Mouse (Mus musculus): ENCODE data around the gene Golga3.

Gene Golga3

GRCm38 (mm10) chr5:110176362-110177020 lies at the start of gene Golga3:
Golga3 (plus strand) TSS chr5:110176701.
- CTCF ChIA-PET, result no interaction called here

DNA sequence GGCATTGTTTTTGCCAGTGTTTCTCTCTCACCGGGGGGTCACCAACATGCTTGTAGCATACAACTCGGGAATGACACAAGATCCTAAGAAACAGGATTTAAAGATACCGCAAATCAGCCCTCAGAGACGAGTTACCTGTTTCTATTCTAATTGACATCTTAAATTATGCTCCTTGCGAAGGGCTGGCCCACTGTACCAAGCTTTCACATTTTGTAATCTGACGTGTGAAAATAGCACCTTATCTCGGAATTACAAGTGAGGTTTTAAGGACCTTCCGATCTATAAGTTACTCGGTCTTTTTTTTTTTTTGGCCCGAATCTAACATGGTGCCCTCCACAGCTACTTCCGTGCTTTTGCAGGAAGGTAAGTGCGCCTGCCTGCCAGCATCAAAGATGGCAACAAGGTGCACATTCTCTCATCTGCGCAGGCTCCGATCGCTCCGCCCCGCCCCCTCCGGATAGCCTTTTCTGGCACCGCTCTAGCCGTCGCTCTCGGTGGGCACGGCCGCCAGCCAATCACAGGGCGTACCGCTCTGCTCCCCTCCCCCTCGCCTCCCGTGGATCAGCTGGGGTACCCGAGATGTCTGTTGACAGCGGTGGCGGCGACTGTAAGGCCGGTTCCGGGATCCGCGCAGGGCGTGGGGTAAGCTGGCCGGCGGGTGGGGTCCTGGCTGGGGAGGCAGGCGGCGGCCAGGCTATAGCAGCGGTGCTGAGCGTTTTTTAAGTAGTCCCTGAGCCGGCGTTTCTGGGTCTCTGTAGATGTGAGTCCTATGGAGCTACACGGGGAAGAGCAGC lies 41.0 kb upstream of the Golga3 start, which contains the start of gene Chfr:
Chfr (plus strand) TSS at position 550 of the 794 bp plus-strand sequence.
- CTCF ChIA-PET, result interaction anchor here (0.6 kb wide), 1 partner anchor 98 kb away, joined by 13 read pairs; no protein-coding TSS in a partner anchor

- CTCF ChIA-PET, result interaction anchor here (0.6 kb wide), 1 partner anchor 98 kb away, joined by 13 read pairs; no protein-coding TSS in a partner anchor
These were observed 40.4 kb upstream of the Golga3 start for GRCm38 (mm10) chr5:110136087-110136464.

GRCm38 (mm10) chr5:110137816-110138215 lies 38.7 kb upstream of the Golga3 start:
- CTCF ChIA-PET, result no interaction called here

DNA sequence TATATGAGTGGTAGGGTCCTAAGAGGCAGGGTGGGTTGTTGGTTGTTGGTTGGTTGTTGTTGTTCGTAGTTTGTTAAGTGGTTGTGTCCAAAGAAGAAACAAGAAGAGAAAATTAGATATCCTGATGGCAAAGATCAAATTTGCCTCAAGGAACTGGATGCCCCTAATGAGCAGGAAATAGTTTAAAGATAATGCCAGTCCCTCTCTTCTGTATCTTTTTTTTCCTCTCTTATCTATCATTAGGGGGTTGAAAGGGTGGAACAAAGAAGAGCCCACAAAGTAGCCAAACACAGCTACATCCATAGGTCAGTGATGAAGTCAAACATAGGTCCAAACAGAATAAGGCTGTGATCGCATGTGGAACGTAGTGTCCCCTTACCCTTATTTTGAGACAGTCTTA lies 37.2 kb upstream of the Golga3 start:
- CTCF ChIA-PET, result no interaction called here

DNA sequence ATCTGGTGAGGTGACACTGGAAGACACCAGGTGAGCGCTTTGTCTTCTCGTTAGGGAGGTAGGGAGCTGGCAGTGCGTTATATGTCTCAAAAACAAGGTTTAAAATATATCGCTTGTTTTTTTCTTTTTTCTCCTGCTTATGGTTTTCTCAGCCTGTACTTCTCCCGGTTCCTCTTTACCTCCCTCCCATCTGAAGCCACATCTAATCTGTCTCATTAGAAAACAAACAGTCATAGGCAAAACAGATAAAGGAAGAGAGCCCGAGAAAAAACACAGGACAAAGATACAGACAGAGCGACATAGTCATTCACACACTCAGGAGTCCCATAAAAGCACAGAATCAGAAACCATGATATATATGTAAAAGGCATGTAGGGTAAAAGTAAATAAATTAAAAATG lies 36.1 kb upstream of the Golga3 start:
- CTCF ChIA-PET, result no interaction called here

- CTCF ChIA-PET, result interaction anchor here (0.6 kb wide), 1 partner anchor 274 kb away, joined by 3 read pairs; no protein-coding TSS in a partner anchor
These were observed 34.2 kb upstream of the Golga3 start for GRCm38 (mm10) chr5:110142309-110142708.

- CTCF ChIA-PET, result no interaction called here
These were observed 33.5 kb upstream of the Golga3 start for GRCm38 (mm10) chr5:110143007-110143406.

GRCm38 (mm10) chr5:110169374-110169773 lies 7.1 kb upstream of the Golga3 start:
- CTCF ChIA-PET, result no interaction called here

DNA sequence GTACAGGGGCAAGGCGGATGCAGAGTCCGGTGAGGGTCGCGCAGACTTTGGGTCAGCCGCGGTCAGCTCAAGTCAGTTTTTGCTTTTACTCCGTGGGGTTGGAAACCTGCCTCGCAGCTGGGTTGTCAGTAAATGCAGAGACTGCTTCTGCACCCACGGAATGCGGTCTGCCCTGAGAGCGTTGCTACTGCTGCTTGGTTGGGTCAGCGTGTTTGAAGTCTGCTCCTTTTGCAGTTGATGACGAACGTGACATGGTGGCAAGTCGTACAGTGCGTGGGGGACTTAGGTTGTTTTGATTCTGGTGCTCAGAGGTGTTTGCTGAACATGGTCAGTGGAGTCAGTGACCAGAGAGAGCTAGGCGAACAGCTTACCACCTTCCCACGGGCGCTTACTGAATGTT lies 520 bp downstream of the Golga3 start:
- CTCF ChIA-PET, result no interaction called here

- CTCF ChIA-PET, result interaction anchor here (0.7 kb wide), 1 partner anchor 65 kb away, joined by 5 read pairs; no protein-coding TSS in a partner anchor
These were observed 2.1 kb downstream of the Golga3 start for GRCm38 (mm10) chr5:110178628-110179027.

DNA sequence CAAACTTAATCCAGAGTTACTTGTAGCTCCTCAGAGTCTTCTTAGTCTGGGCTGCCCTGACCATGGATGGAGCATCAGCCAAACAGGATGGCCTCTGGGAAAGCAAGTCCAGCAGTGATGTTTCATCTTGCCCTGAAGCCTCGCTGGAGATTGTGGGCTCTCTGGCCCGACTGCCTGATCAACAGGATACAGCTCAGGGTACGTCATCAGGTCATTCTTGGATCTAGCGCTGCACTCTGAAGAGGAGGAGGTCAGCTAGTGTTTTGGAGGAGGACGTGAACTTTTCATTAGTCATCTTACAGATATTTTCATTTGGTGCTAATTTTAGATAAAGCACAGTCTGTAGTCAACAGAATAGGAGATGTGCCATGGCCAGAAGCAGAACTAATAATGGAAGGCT lies 5.2 kb downstream of the Golga3 start:
- CTCF ChIA-PET, result no interaction called here

DNA sequence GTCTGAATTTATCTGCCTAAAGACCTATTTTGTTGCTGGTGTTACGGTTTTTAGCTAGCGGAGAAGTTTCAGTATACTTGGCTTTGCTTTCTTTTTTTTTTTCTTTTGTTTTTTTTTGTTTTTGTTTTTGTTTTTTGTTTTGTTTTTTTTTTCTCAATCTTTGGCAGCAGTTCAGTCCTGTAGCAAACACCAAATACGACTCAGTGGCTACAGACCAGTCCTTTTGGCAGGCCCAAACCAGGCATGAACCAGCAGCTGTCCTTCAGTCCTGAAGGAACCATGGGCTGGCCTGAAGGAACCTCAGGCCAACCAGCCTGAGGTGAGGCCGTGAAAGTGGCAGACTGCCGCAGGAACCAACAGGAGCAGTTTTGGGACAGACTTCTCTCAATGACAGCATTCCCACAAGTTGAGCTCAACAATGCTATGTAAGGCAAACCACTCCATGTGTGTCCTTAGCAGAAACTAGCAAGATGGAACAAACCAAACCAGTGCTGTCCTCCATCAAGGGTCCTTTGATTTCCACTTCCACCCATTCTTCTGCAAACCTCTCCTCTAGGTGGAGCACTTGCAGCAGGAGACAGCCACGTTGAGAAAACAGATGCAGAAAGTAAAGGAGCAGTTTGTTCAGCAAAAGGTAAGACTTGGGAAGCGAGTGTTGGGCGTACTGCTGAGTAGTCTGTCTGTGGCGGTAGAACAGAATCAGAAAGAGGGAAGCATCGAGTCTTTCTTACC lies 26.8 kb downstream of the Golga3 start:
- CTCF ChIA-PET, result no interaction called here

DNA sequence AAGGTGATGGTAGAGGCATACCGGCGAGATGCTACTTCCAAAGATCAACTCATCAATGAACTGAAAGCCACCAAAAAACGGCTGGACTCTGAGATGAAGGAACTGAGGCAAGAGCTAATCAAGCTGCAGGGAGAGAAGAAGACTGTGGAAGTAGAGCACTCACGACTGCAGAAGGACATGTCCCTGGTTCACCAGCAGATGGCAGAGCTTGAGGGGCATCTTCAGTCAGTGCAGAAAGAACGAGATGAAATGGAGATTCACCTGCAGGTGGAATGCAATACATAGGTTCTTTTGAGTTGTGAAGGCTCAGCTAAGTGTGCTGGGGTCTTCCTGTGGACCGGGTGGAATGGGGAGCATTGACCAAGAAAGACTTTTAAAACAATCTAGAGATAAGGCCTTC lies 28.3 kb downstream of the Golga3 start:
- CTCF ChIA-PET, result interaction anchor here (0.5 kb wide), 1 partner anchor 66 kb away, joined by 3 read pairs; no protein-coding TSS in a partner anchor

DNA sequence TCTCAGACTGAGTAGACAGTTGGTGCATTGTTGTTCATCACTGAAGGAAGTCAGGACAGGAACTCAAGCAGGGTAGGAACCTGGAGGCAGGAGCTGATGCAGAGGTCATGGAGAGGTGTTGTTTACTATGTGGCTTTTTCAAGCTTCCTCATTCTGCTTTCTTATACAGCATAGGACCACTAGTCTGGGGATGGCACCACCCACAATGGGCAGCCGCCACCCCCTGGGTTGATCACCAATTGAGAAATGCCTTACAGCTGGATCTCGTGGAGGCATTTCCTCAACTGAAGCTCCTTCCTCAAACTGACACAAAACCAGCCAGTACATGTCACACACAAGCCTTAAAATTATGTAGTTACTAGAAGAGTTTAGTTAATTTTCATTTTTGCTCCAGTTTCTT lies 34.8 kb downstream of the Golga3 start:
- CTCF ChIA-PET, result no interaction called here

DNA sequence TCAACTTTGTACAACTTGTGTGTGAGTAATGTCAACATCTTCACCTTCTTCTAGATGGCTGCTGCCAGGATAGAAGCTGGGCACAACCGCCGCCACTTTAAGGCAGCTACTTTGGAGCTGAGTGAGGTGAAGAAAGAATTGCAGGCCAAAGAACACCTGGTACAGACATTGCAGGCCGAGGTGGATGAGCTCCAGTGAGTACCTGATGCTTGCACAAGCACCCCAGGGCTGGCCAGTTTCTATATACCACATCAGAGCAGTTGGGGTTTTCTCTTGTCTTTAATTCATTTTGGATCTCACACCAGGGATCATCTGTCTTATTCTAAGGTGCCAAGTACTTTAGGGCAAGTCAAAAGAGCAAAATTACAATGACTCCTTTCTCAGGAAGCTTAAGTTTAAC lies 40.3 kb downstream of the Golga3 start:
- CTCF ChIA-PET, result no interaction called here

- CTCF ChIA-PET, result no interaction called here
These were observed 43.8 kb downstream of the Golga3 start for GRCm38 (mm10) chr5:110220331-110220730.

- CTCF ChIA-PET, result no interaction called here
These were observed 46.3 kb downstream of the Golga3 start for GRCm38 (mm10) chr5:110222757-110223156.

- CTCF ChIA-PET, result no interaction called here
These were observed 48.6 kb downstream of the Golga3 start for GRCm38 (mm10) chr5:110225056-110225455.

DNA sequence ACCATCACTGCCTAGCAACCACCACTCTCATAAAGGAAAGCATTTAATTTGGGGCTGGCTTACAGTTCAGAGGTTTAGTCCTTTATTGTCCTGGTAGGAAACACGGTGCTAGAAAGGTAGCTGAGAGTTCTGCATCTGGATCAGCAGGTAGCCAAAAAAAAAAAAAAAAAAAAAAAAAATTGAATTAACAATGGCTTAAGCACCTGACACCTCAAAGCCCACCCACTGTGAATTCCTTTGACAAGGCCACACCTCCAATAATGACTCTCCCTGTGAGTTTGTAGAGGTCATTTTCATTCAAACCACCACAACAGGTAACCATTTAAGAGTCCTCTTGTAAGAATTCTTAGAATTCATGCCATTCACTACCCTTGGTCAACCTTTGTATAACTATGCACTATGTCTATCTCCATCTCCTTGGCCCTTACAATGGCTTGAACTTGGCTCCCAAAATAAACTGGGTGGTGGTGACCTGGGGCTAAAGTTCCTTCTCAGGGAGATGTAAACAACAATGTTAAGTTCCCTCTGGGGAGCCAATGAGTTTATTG lies 50.9 kb downstream of the Golga3 start:
- CTCF ChIA-PET, result no interaction called here

GRCm38 (mm10) chr5:110230401-110230779 lies 53.9 kb downstream of the Golga3 start:
- CTCF ChIA-PET, result no interaction called here
